Comparison of ENCODE assay signal across 16 mouse cellular contexts in genomic region chr13:19630768-19631709, GRCm38 (mm10). TPM values are rescaled to one million over a fixed set of nuclear protein-coding genes. Genes with fewer than 3 reads are reported as not detected.
"Had no signal": no experiment of that assay in that cellular context is flagged by ENCODE, and none has a peak within 500 bp of the region (broad histone marks: within the 10 kb centered on the region; RNA-seq: fewer than 3 reads in every experiment).

No protein-coding gene starts in this region.

- H3K9ac ChIP-seq: kidney, embryonic 15.5 days; lung, embryonic 15.5 days; midbrain, embryonic 15.5 days; neural tube, embryonic 12.5 days had no signal

- ATAC-seq: midbrain, embryonic 15.5 days had no signal

- H3K4me3 ChIP-seq: kidney, embryonic 15.5 days; left cerebral cortex, adult 2 months; limb, embryonic 10.5 days; lung, embryonic 15.5 days; megakaryocyte, embryonic 14.5 days; midbrain, embryonic 15.5 days; neural tube, embryonic 12.5 days had no signal

- H3K27ac ChIP-seq: kidney, embryonic 15.5 days; left cerebral cortex, adult 2 months; limb, embryonic 10.5 days; lung, embryonic 15.5 days; macrophage; midbrain, embryonic 15.5 days; neural tube, embryonic 12.5 days; stomach, postnatal 0 days had no signal

- H3K9me3 ChIP-seq: kidney, embryonic 15.5 days; limb, embryonic 10.5 days; lung, embryonic 15.5 days; megakaryocyte, embryonic 14.5 days; midbrain, embryonic 15.5 days; neural tube, embryonic 12.5 days had no signal

- H3K27me3 ChIP-seq: kidney, embryonic 15.5 days; lung, embryonic 15.5 days; midbrain, embryonic 15.5 days; neural tube, embryonic 12.5 days had no signal

- H3K36me3 ChIP-seq: kidney, embryonic 15.5 days; limb, embryonic 10.5 days; lung, embryonic 15.5 days; midbrain, embryonic 15.5 days; neural tube, embryonic 12.5 days had no signal

- H3K4me2 ChIP-seq: kidney, embryonic 15.5 days; lung, embryonic 15.5 days; midbrain, embryonic 11.5 days; midbrain, embryonic 15.5 days; neural tube, embryonic 12.5 days had no signal

- H3K4me1 ChIP-seq: kidney, embryonic 15.5 days; limb, embryonic 10.5 days; lung, embryonic 15.5 days; megakaryocyte, embryonic 14.5 days; midbrain, embryonic 15.5 days; neural tube, embryonic 12.5 days had no signal

- DNase-seq: kidney, adult 2 months; kidney, postnatal 25 days; lung, postnatal 14 days; thymus, postnatal 4 days had no signal

RNA-seq across cellular contexts. Expression of gene Sfrp4, which starts 8.1 kb away (rescaled TPM):
- total RNA-seq: monocyte, adult 5-6 weeks; neutrophil, adult 5-6 weeks had no signal
- polyA plus RNA-seq: macrophage had no signal

RNA-seq across cellular contexts. Expression of gene Epdr1, which starts 11.3 kb away (rescaled TPM):
- total RNA-seq: monocyte, adult 5-6 weeks; neutrophil, adult 5-6 weeks had no signal
